Mouse (Mus musculus) midbrain, embryonic 11.5 days (tissue): ENCODE measurements at regions not wholly inside any gene's neighbourhood (a gene's known extent, or its start where the extent isn't known, plus 50 kb on each side); places are given as distances from the start of the nearest gene placed in this dataset.

Experiments
- ATAC-seq: fragments of 200-750 bp; cut with Nextera tagmentation; 2 replicates; pipeline ENCODE4 v1.8.0; 2017; ENCODE audit warnings: moderate TSS enrichment, moderate library complexity; ENCODE audit not compliant: low FRiP score
- DNase-seq: peaks from one replicate; pipeline ENCODE4 v3.0.0; 2015; ENCODE audit warnings: low spot score; ENCODE audit errors: missing footprints
- H3K27ac ChIP-seq: fragments of 300-500 bp; sonication (generic); 2 replicates; pipeline ENCODE4 v1.5.1; 2014; ENCODE audit warnings: low read depth, low read length
- H3K27me3 ChIP-seq: fragments of 300-500 bp; sonication (generic); 2 replicates; pipeline ENCODE4 v1.6.1; 2014; ENCODE audit warnings: mild to moderate bottlenecking, low read length, moderate library complexity, mixed read lengths; ENCODE audit not compliant: control insufficient read depth, insufficient read depth
- H3K36me3 ChIP-seq: fragments of 300-500 bp; sonication (generic); 2 replicates; pipeline ENCODE4 v1.6.1; 2014; ENCODE audit warnings: mild to moderate bottlenecking, low read length, moderate library complexity, mixed read lengths; ENCODE audit not compliant: control insufficient read depth, insufficient read depth
- H3K4me1 ChIP-seq: fragments of 300-500 bp; sonication (generic); 2 replicates; pipeline ENCODE4 v1.6.1; 2014; ENCODE audit warnings: low read length; ENCODE audit not compliant: control insufficient read depth, insufficient read depth
- H3K4me2 ChIP-seq: fragments of 300-500 bp; sonication (generic); 2 replicates; pipeline ENCODE4 v1.6.1; 2014; ENCODE audit warnings: mild to moderate bottlenecking, moderate library complexity
- H3K4me3 ChIP-seq: fragments of 300-500 bp; sonication (generic); 2 replicates; pipeline ENCODE4 v1.5.1; 2014; ENCODE audit warnings: low read depth, low read length
- H3K9ac ChIP-seq: fragments of 300-500 bp; sonication (generic); 2 replicates; pipeline ENCODE4 v1.6.1; 2014; ENCODE audit warnings: low read length
- H3K9me3 ChIP-seq: fragments of 300-500 bp; sonication (generic); 2 replicates; pipeline ENCODE4 v1.6.1; 2016; ENCODE audit warnings: low read length; ENCODE audit not compliant: control insufficient read depth
- WGBS: fragments of 180-500 bp; shearing (Covaris S2); extraction: QIAGEN DNeasy Blood & Tissue Kit; methylation state at CpG from one replicate; pipeline ENCODE4 v1.1.7; 2014; 5-methylcytosine and 5-hydroxymethylcytosine counted together

GRCm38 (mm10) chr10:119026291-119026690 lies 156.3 kb upstream of the Dyrk2 start:
- Histone ChIP-seq H3K4me3 (no peak overlapping the region), H3K9me3 (no peaks in the 10 kb centered on the region), H3K36me3 (no peaks in the 10 kb centered on the region), H3K27me3 (no peaks in the 10 kb centered on the region), H3K9ac (no peak overlapping the region), H3K4me2 (no peak overlapping the region), H3K27ac (no peak overlapping the region), H3K4me1 (no peaks in the 10 kb centered on the region)
- 82% methylated on average over 4 of the region's 4 CpGs for WGBS
- DNase-seq (no peak), ATAC-seq (no peak)

GRCm38 (mm10) chr10:119024425-119024824 lies 154.4 kb upstream of the Dyrk2 start:
- Histone ChIP-seq H3K9ac (no peak overlapping the region), H3K4me1 (no peaks in the 10 kb centered on the region), H3K27me3 (no peaks in the 10 kb centered on the region), H3K36me3 (no peaks in the 10 kb centered on the region), H3K4me3 (no peak overlapping the region), H3K27ac (no peak overlapping the region), H3K4me2 (no peak overlapping the region), H3K9me3 (no peaks in the 10 kb centered on the region)
- DNase-seq, result no peak
- ATAC-seq, result no peak
- 85% methylated on average over 9 of the region's 9 CpGs for WGBS

- no peak overlapping the region for H3K4me3 ChIP-seq
- no peak for ATAC-seq
Observed at GRCm38 (mm10) chr10:119019082-119019481, 149.1 kb upstream of the Dyrk2 start.

GRCm38 (mm10) chr10:119018490-119018889 lies 148.5 kb upstream of the Dyrk2 start:
- Histone ChIP-seq H3K4me2 (no peak overlapping the region), H3K4me3 (no peak overlapping the region), H3K27me3 (no peaks in the 10 kb centered on the region), H3K27ac (no peak overlapping the region), H3K4me1 (no peaks in the 10 kb centered on the region), H3K9ac (no peak overlapping the region), H3K9me3 (no peaks in the 10 kb centered on the region), H3K36me3 (no peaks in the 10 kb centered on the region)
- WGBS, result 91% methylated on average over 4 of the region's 4 CpGs
- no peak for ATAC-seq
- no peak for DNase-seq

More at GRCm38 (mm10) chr10:119019082-119019481, 149.1 kb upstream of the Dyrk2 start:
- Histone ChIP-seq H3K27ac (no peak overlapping the region), H3K4me1 (no peaks in the 10 kb centered on the region), H3K36me3 (no peaks in the 10 kb centered on the region), H3K9ac (no peak overlapping the region), H3K4me2 (no peak overlapping the region), H3K27me3 (no peaks in the 10 kb centered on the region), H3K9me3 (no peaks in the 10 kb centered on the region)
- WGBS, result 91% methylated on average over 10 of the region's 10 CpGs
- DNase-seq, result no peak

- Histone ChIP-seq H3K4me1 (no peaks in the 10 kb centered on the region), H3K36me3 (no peaks in the 10 kb centered on the region), H3K4me3 (no peak overlapping the region), H3K27ac (no peak overlapping the region), H3K9me3 (no peaks in the 10 kb centered on the region), H3K9ac (no peak overlapping the region), H3K4me2 (no peak overlapping the region), H3K27me3 (no peaks in the 10 kb centered on the region)
- no peak for ATAC-seq
- 93% methylated on average over 8 of the region's 8 CpGs for WGBS
- DNase-seq, result no peak
Observed at GRCm38 (mm10) chr10:119016104-119016503, 146.1 kb upstream of the Dyrk2 start.

- ATAC-seq (no peak), DNase-seq (no peak)
- H3K36me3 ChIP-seq, result no peaks in the 10 kb centered on the region
- no peaks in the 10 kb centered on the region for H3K9me3 ChIP-seq
- WGBS, result 88% methylated on average over 16 of the region's 16 CpGs
- no peaks in the 10 kb centered on the region for H3K4me1 ChIP-seq
- H3K27ac ChIP-seq, result no peak overlapping the region
- no peak overlapping the region for H3K4me3 ChIP-seq
- H3K4me2 ChIP-seq, result no peak overlapping the region
- no peak overlapping the region for H3K9ac ChIP-seq
- H3K27me3 ChIP-seq, result no peaks in the 10 kb centered on the region
Observed at GRCm38 (mm10) chr10:119015311-119016055, 145.5 kb upstream of the Dyrk2 start.

GRCm38 (mm10) chr10:119014731-119015130 lies 144.7 kb upstream of the Dyrk2 start:
- H3K27me3 ChIP-seq, result no peaks in the 10 kb centered on the region
- WGBS, result 88% methylated on average over 4 of the region's 4 CpGs
- ATAC-seq, result no peak
- no peak overlapping the region for H3K27ac ChIP-seq
- no peak overlapping the region for H3K4me3 ChIP-seq
- H3K36me3 ChIP-seq, result no peaks in the 10 kb centered on the region
- DNase-seq, result no peak
- H3K9me3 ChIP-seq, result no peaks in the 10 kb centered on the region
- H3K4me2 ChIP-seq, result no peak overlapping the region
- no peaks in the 10 kb centered on the region for H3K4me1 ChIP-seq
- H3K9ac ChIP-seq, result no peak overlapping the region

- no peak for ATAC-seq
- Histone ChIP-seq H3K36me3 (no peaks in the 10 kb centered on the region), H3K4me1 (no peaks in the 10 kb centered on the region), H3K9ac (no peak overlapping the region), H3K27me3 (no peaks in the 10 kb centered on the region), H3K9me3 (no peaks in the 10 kb centered on the region), H3K4me3 (no peak overlapping the region), H3K4me2 (no peak overlapping the region), H3K27ac (no peak overlapping the region)
- DNase-seq, result no peak
- WGBS, result 82% methylated on average over 4 of the region's 4 CpGs
Observed at GRCm38 (mm10) chr10:119013758-119014157, 143.7 kb upstream of the Dyrk2 start.

GRCm38 (mm10) chr10:119011511-119011910 lies 141.5 kb upstream of the Dyrk2 start:
- H3K9me3 ChIP-seq, result no peaks in the 10 kb centered on the region
- no peak overlapping the region for H3K4me3 ChIP-seq
- ATAC-seq, result no peak
- H3K36me3 ChIP-seq, result no peaks in the 10 kb centered on the region
- no peaks in the 10 kb centered on the region for H3K4me1 ChIP-seq
- DNase-seq, result no peak
- no peak overlapping the region for H3K4me2 ChIP-seq
- no peak overlapping the region for H3K27ac ChIP-seq
- no peak overlapping the region for H3K9ac ChIP-seq
- 82% methylated on average over 6 of the region's 6 CpGs for WGBS
- no peaks in the 10 kb centered on the region for H3K27me3 ChIP-seq
